Mouse (Mus musculus): ENCODE results near the gene Narfl. TPM values are rescaled to one million over a fixed set of nuclear protein-coding genes. Genes with fewer than 3 reads are reported as not detected.
"Not testable (repeated sequence)": the region's sequence is repeated elsewhere in the genome, so short reads cannot be mapped to it uniquely, and the experiment has no call there.

Narfl gene
- polyA plus RNA-seq, 1 experiment from 2014 or later = 38.3 TPM

DNA sequence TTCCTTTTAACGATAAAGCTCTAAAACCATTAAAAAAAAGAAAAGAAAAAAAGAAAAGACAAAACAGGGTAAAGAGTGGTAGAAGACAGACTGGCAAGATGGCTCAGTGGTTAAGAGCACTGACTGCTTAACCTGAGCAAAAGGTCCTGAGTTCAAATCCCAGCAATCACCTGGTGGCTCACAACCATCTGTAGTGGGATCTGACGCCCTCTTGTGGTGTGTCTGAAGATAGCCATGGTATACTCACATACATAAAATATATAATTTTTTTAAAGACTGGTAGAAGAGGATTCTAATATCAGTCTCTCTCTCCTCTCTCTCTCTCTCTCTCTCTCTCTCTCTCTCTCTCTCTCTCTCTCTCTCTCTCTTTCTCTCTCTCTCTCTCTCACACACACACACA lies 33.9 kb downstream of the Narfl start:
- peaks cover 48% of the 10 kb centered on the region for H3K27me3 ChIP-seq (ENCODE audit: control insufficient read depth, insufficient read depth, low read length)
- not testable (repeated sequence) for H3K9ac ChIP-seq (ENCODE audit: low read length); H3K27ac ChIP-seq (ENCODE audit: low read length); H3K9me3 ChIP-seq (replicated peaks; ENCODE audit: control insufficient read depth, low read length); H3K36me3 ChIP-seq (ENCODE audit: control insufficient read depth, insufficient read depth); ATAC-seq (replicated peaks; ENCODE audit: extremely low read depth, insufficient read depth, low FRiP score); H3K4me2 ChIP-seq (ENCODE audit: low read depth, low read length); H3K4me3 ChIP-seq (ENCODE audit: low read length)
- H3K4me1 ChIP-seq (ENCODE audit: control insufficient read depth, insufficient read depth, low read length) = peaks cover 19% of the 10 kb centered on the region
- WGBS = 41% methylated on average over 2 of the region's 2 CpGs

DNA sequence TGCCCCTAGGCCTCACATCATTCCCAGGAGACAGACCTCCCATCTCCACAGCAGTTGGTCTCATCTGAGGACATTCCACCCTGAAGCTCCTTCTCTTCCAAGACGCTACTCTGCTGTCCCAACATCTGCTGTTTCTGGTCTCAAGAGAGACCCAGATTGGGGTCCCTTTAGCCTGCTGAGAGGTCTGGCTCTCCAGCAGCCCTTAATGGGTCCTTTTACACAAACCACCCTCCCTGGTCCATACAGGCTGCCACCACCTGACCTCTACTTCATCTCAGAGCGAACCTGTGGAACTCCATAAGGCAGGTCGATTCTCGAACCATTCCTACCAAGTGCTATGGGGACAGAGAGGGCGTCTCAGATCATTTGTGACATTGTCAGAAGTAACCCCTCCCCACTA lies 34.5 kb downstream of the Narfl start:
- Histone ChIP-seq H3K27me3 (ENCODE audit: control insufficient read depth, insufficient read depth, low read length) (peaks cover 54% of the 10 kb centered on the region), H3K4me1 (ENCODE audit: control insufficient read depth, insufficient read depth, low read length) (peaks cover 14% of the 10 kb centered on the region), H3K27ac (ENCODE audit: low read length) (no peak overlapping the region), H3K36me3 (ENCODE audit: control insufficient read depth, insufficient read depth) (no peaks in the 10 kb centered on the region), H3K9me3 (replicated peaks; ENCODE audit: control insufficient read depth, low read length) (no peaks in the 10 kb centered on the region), H3K4me2 (ENCODE audit: low read depth, low read length) (no peak overlapping the region; the same call in 1 of the 2 replicates), H3K4me3 (ENCODE audit: low read length) (peak overlapping the region; percentile 70; the same call in 1 of the 2 replicates), H3K9ac (ENCODE audit: low read length) (no peak overlapping the region)
- 27% methylated on average over 5 of the region's 5 CpGs for WGBS
- no peak for ATAC-seq (replicated peaks; ENCODE audit: extremely low read depth, insufficient read depth, low FRiP score)

DNA sequence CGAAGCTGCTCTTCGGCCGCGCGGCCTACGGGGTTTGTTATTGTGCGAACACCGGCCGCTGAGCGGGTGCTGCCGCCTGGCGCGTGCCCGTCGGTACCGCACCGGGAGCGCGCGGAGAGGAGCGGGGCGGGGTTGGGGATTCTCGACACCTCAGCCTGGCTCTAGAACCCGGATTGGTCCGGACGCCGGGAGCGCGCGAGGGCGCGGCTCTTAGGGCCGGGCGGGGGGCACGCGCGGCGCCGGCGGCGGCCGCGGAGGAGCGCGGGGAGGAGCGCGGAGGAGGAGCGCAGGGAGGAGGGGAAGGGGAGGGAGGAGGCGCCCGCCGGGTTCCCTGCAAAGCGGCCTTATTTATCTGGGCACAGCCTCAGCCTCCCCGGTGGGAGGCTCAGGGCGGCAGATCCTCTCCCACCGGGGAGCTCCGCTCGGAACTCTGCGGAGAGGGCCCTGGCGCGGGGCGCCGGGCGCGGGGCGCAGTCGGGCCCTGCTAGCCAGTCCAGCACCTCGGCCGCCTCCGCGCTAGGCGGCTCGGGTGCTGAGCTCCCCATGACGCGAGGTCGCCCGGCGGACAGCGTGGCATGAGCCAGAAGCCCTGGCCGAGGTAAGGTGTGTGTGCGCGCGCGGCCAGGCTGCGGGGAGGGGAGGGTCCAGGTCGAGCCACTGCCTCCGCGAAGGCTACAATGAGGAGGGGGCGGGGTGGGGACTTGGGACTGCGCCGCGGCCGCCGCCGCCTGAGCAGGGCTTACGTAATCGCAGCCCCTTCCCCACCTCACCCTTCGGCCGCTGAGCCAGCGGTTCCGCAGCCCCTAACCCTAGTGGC lies 35.4 kb downstream of the Narfl start, which contains the start of gene Fbxl16:
Gene Fbxl16 (plus strand): TSS at position 297 of the 817 bp plus-strand sequence.
- H3K4me2 ChIP-seq (ENCODE audit: low read depth, low read length) = peak within 1 kb of the TSS; percentile 98
- peak within 1 kb of the TSS; percentile 67 for H3K9ac ChIP-seq (ENCODE audit: low read length)
- H3K27me3 ChIP-seq (ENCODE audit: control insufficient read depth, insufficient read depth, low read length) = peaks cover 55% of the 10 kb centered on the region
- no peaks in the 10 kb centered on the region for H3K36me3 ChIP-seq (ENCODE audit: control insufficient read depth, insufficient read depth)
- H3K9me3 ChIP-seq (replicated peaks; ENCODE audit: control insufficient read depth, low read length) = no peaks in the 10 kb centered on the region
- ATAC-seq (replicated peaks; ENCODE audit: extremely low read depth, insufficient read depth, low FRiP score) = peak; percentile 63
- peak within 1 kb of the TSS; percentile 70 for H3K4me3 ChIP-seq (ENCODE audit: low read length)
- peaks cover 12% of the 10 kb centered on the region for H3K4me1 ChIP-seq (ENCODE audit: control insufficient read depth, insufficient read depth, low read length)
- no peak within 1 kb of the TSS for H3K27ac ChIP-seq (ENCODE audit: low read length)
- WGBS = under 1% methylated on average over 78 of the region's 100 CpGs

GRCm38 (mm10) chr17:25809606-25810340 lies 36.2 kb downstream of the Narfl start:
- ATAC-seq (replicated peaks; ENCODE audit: extremely low read depth, insufficient read depth, low FRiP score) = no peak
- peak overlapping the region; percentile 98 for H3K4me2 ChIP-seq (ENCODE audit: low read depth, low read length)
- H3K9me3 ChIP-seq (replicated peaks; ENCODE audit: control insufficient read depth, low read length) = no peaks in the 10 kb centered on the region
- no peaks in the 10 kb centered on the region for H3K36me3 ChIP-seq (ENCODE audit: control insufficient read depth, insufficient read depth)
- H3K9ac ChIP-seq (ENCODE audit: low read length) = peak overlapping the region; percentile 67
- H3K27me3 ChIP-seq (ENCODE audit: control insufficient read depth, insufficient read depth, low read length) = peaks cover 55% of the 10 kb centered on the region
- H3K4me1 ChIP-seq (ENCODE audit: control insufficient read depth, insufficient read depth, low read length) = peaks cover 12% of the 10 kb centered on the region
- 7% methylated on average over 24 of the region's 25 CpGs for WGBS
- H3K4me3 ChIP-seq (ENCODE audit: low read length) = peak overlapping the region; percentile 70
- H3K27ac ChIP-seq (ENCODE audit: low read length) = no peak overlapping the region

DNA sequence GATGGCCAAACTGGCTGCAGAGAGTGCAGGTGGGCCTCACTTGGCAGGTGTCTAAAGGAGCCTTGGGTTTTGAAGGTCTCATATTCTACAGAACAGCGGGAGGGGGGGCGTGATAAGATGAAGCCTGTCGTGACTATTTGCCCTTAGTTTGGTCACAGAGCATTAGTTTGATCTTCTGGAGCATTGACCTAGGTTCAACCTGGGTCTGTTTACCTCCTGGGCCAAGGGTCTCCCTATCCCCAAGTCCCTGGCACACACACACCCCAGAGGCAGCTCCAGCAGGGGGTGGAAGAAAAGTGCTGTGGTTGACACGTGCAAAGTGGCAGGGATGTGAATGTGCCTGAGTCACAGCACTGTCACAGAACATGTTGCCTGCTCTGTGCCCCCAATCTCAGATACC lies 37.3 kb downstream of the Narfl start:
- no peak overlapping the region for H3K4me3 ChIP-seq (ENCODE audit: low read length)
- WGBS = 62% methylated on average over 4 of the region's 4 CpGs
- no peaks in the 10 kb centered on the region for H3K9me3 ChIP-seq (replicated peaks; ENCODE audit: control insufficient read depth, low read length)
- H3K36me3 ChIP-seq (ENCODE audit: control insufficient read depth, insufficient read depth) = no peaks in the 10 kb centered on the region
- no peak overlapping the region for H3K9ac ChIP-seq (ENCODE audit: low read length)
- H3K27ac ChIP-seq (ENCODE audit: low read length) = no peak overlapping the region
- H3K4me2 ChIP-seq (ENCODE audit: low read depth, low read length) = no peak overlapping the region
- H3K4me1 ChIP-seq (ENCODE audit: control insufficient read depth, insufficient read depth, low read length) = peaks cover 12% of the 10 kb centered on the region
- H3K27me3 ChIP-seq (ENCODE audit: control insufficient read depth, insufficient read depth, low read length) = peaks cover 55% of the 10 kb centered on the region
- ATAC-seq (replicated peaks; ENCODE audit: extremely low read depth, insufficient read depth, low FRiP score) = no peak

DNA sequence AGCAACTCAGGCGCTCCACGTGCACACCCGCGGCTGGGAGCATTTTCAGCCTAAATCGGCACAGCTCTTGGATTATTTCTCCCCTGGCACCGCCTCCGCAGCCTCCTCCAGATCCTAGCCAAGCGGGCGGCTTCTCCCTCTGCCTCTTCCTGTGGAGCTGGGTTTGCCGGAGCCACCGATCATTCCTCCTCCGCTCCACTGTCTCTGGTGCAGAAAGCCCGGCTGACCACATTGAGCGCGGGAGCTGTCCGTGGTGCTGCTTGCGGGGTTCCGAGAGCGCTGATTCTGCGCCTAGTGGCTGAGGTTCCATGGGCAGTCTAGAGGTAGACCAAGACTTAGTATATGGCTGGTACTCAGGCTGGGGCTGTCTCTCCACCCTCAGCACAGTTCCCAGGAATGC lies 39.9 kb downstream of the Narfl start:
- 0 out of 2 replicates have a peak, but pooled peaks have one; percentile 8 for ATAC-seq (replicated peaks; ENCODE audit: extremely low read depth, insufficient read depth, low FRiP score)
- no peak overlapping the region for H3K9ac ChIP-seq (ENCODE audit: low read length)
- peaks cover 57% of the 10 kb centered on the region for H3K27me3 ChIP-seq (ENCODE audit: control insufficient read depth, insufficient read depth, low read length)
- no peak overlapping the region for H3K27ac ChIP-seq (ENCODE audit: low read length)
- H3K9me3 ChIP-seq (replicated peaks; ENCODE audit: control insufficient read depth, low read length) = no peaks in the 10 kb centered on the region
- H3K36me3 ChIP-seq (ENCODE audit: control insufficient read depth, insufficient read depth) = no peaks in the 10 kb centered on the region
- peaks cover 11% of the 10 kb centered on the region for H3K4me1 ChIP-seq (ENCODE audit: control insufficient read depth, insufficient read depth, low read length)
- 1% methylated on average over 20 of the region's 20 CpGs for WGBS
- H3K4me3 ChIP-seq (ENCODE audit: low read length) = no peak overlapping the region
- no peak overlapping the region for H3K4me2 ChIP-seq (ENCODE audit: low read depth, low read length)

DNA sequence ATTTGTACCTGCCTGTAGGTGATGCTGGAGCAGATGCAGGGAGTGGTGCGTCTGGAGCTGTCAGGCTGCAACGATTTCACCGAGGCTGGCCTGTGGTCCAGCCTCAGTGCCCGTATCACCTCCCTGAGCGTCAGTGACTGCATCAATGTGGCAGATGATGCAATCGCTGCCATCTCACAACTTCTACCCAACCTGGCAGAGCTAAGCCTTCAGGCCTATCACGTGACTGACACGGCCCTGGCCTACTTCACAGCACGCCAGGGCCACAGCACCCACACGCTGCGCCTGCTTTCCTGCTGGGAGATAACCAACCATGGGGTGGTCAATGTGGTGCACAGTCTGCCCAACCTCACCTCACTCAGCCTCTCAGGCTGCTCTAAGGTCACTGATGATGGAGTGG lies 44.1 kb downstream of the Narfl start:
- peaks cover 48% of the 10 kb centered on the region for H3K27me3 ChIP-seq (ENCODE audit: control insufficient read depth, insufficient read depth, low read length)
- H3K4me3 ChIP-seq (ENCODE audit: low read length) = no peak overlapping the region
- WGBS = 76% methylated on average over 11 of the region's 11 CpGs
- H3K9me3 ChIP-seq (replicated peaks; ENCODE audit: control insufficient read depth, low read length) = no peaks in the 10 kb centered on the region
- no peak overlapping the region for H3K4me2 ChIP-seq (ENCODE audit: low read depth, low read length)
- peaks cover 2% of the 10 kb centered on the region; the same call in 1 of the 2 replicates for H3K4me1 ChIP-seq (ENCODE audit: control insufficient read depth, insufficient read depth, low read length)
- ATAC-seq (replicated peaks; ENCODE audit: extremely low read depth, insufficient read depth, low FRiP score) = no peak
- no peaks in the 10 kb centered on the region for H3K36me3 ChIP-seq (ENCODE audit: control insufficient read depth, insufficient read depth)
- no peak overlapping the region for H3K9ac ChIP-seq (ENCODE audit: low read length)
- no peak overlapping the region for H3K27ac ChIP-seq (ENCODE audit: low read length)

DNA sequence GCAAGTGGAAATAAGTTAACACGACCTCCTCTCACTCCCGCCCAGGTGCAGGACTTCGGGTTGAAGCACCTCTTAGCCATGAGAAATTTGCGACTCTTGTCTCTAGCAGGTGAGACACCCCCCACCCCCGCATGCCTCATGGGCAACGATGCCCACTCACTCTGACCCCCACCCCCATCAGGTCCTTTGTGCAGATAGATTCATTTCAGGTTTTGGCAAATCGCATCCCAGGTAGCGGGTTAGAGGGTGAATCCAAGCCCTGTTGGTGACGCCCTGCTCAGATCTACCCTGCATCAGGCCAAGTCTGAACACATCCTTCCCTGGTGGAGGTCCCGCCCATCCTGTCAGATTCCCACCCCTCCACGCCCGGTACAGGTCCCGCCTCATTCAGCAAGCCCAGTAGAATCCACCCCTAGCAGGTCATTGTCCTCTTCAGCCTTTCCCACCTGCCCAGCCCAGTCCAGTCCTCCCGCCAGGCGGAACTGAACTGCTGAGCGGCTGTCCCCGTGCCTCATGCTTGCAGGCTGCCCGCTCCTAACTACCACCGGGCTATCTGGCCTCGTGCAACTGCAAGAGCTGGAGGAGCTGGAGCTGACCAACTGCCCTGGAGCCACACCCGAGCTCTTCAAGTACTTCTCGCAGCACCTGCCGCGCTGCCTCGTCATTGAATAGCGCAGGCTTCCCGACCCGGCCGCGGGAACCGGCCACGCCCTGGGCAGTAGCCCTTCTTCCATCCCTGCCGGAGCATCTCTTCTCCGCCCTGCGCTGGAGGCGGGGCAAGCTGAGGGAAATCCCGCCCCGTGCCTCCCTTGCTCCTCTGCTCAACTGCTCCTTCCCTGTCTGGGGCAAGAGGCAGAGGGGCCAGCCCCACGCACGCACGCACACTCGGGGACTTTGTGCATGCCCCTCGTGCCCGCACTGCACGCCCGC lies 45.5 kb downstream of the Narfl start:
- Histone ChIP-seq H3K27ac (ENCODE audit: low read length) (no peak overlapping the region), H3K36me3 (ENCODE audit: control insufficient read depth, insufficient read depth) (no peaks in the 10 kb centered on the region), H3K9ac (ENCODE audit: low read length) (no peak overlapping the region), H3K27me3 (ENCODE audit: control insufficient read depth, insufficient read depth, low read length) (peaks cover 40% of the 10 kb centered on the region), H3K9me3 (replicated peaks; ENCODE audit: control insufficient read depth, low read length) (no peaks in the 10 kb centered on the region), H3K4me2 (ENCODE audit: low read depth, low read length) (no peak overlapping the region), H3K4me3 (ENCODE audit: low read length) (no peak overlapping the region; the same call in 1 of the 2 replicates), H3K4me1 (ENCODE audit: control insufficient read depth, insufficient read depth, low read length) (peaks cover 4% of the 10 kb centered on the region)
- no peak for ATAC-seq (replicated peaks; ENCODE audit: extremely low read depth, insufficient read depth, low FRiP score)
- 7% methylated on average over 44 of the region's 46 CpGs for whole genome bisulfite sequencing

All from heart, embryonic 16.5 days (tissue).